Mouse (Mus musculus): Measurements from ENCODE around the gene Nudt12. TPM values are rescaled to one million over a fixed set of nuclear protein-coding genes. Genes with fewer than 3 reads are reported as not detected.

The Nudt12 gene
- 43.2 TPM for polyA plus RNA-seq (2014; fragmentation: Illumina TruSeq; extraction: RNeasy Lipid Tissue Mini Kit (QIAGEN cat#74804); ENCODE audit: low replicate concordance)

GRCm38 (mm10) chr17:59013091-59013459 is at the start of gene Nudt12:
TSS of gene Nudt12 (minus strand) at chr17:59013372.

GRCm38 (mm10) chr17:58991275-58991674 is 21.9 kb downstream of the Nudt12 start, which contains the start of gene Pdzph1:
TSS of gene Pdzph1 (minus strand) at chr17:58991375.

Other genes with a start within 250 kb of the Nudt12 start
- not detected for gene Pdzph1, start 22.0 kb downstream of the Nudt12 start, polyA plus RNA-seq (2014; fragmentation: Illumina TruSeq; extraction: RNeasy Lipid Tissue Mini Kit (QIAGEN cat#74804); ENCODE audit: low replicate concordance)

Measured in small intestine, adult 10 weeks (tissue).